Mouse (Mus musculus): ENCODE data around the gene Col16a1. TPM values are rescaled to one million over a fixed set of nuclear protein-coding genes. Genes with fewer than 3 reads are reported as not detected.

Col16a1 gene
- polyA plus RNA-seq, 1 experiment from 2014 or later = 47.7 TPM

GRCm38 (mm10) chr4:130128907-130129306 is 81.3 kb downstream of the Col16a1 start:
- Histone ChIP-seq H3K9ac (ENCODE audit: low read length) (no peak overlapping the region), H3K27ac (replicated peaks) (no peak overlapping the region), H3K4me3 (ENCODE audit: low read depth, low read length) (no peak overlapping the region), H3K36me3 (ENCODE audit: control insufficient read depth, insufficient read depth, low read length) (peaks cover 24% of the 10 kb centered on the region; the same call in 1 of the 2 replicates), H3K27me3 (ENCODE audit: control insufficient read depth, insufficient read depth, low read length) (no peaks in the 10 kb centered on the region), H3K4me1 (replicated peaks; ENCODE audit: control insufficient read depth, insufficient read depth) (no peaks in the 10 kb centered on the region), H3K4me2 (replicated peaks; ENCODE audit: low read depth) (no peak overlapping the region), H3K9me3 (ENCODE audit: control insufficient read depth, low read length) (no peaks in the 10 kb centered on the region)
- ATAC-seq (ENCODE audit: low FRiP score, low TSS enrichment) (no peak), DNase-seq (ENCODE audit: low spot score) (no peak)
- no peak for TF ChIP-seq EP300 (optimal IDR thresholded peaks at IDR 0.05)
- no peak for TF ChIP-seq CTCF (IDR thresholded peaks at IDR 0.05; ENCODE audit: low read depth)
- 72% methylated on average over 5 of the region's 5 CpGs for WGBS

- no peak overlapping the region for H3K4me2 ChIP-seq (replicated peaks; ENCODE audit: low read depth)
- no peak overlapping the region for H3K4me3 ChIP-seq (ENCODE audit: low read depth, low read length)
- H3K4me1 ChIP-seq (replicated peaks; ENCODE audit: control insufficient read depth, insufficient read depth) = no peaks in the 10 kb centered on the region
- H3K27me3 ChIP-seq (ENCODE audit: control insufficient read depth, insufficient read depth, low read length) = no peaks in the 10 kb centered on the region
- TF ChIP-seq EP300 (optimal IDR thresholded peaks at IDR 0.05) = no peak
- no peak for TF ChIP-seq CTCF (IDR thresholded peaks at IDR 0.05; ENCODE audit: low read depth)
- peak overlapping the region; percentile 41 for H3K27ac ChIP-seq (replicated peaks)
- H3K36me3 ChIP-seq (ENCODE audit: control insufficient read depth, insufficient read depth, low read length) = peaks cover 17% of the 10 kb centered on the region; the same call in 1 of the 2 replicates
- no peak for ATAC-seq (ENCODE audit: low FRiP score, low TSS enrichment)
- H3K9ac ChIP-seq (ENCODE audit: low read length) = no peak overlapping the region
- no peak for DNase-seq (ENCODE audit: low spot score)
- H3K9me3 ChIP-seq (ENCODE audit: control insufficient read depth, low read length) = no peaks in the 10 kb centered on the region
- WGBS = 81% methylated on average over 10 of the region's 10 CpGs
Measured at GRCm38 (mm10) chr4:130130082-130130481, 82.4 kb downstream of the Col16a1 start.

- H3K27ac ChIP-seq (replicated peaks) = peak overlapping the region; percentile 41
- H3K9me3 ChIP-seq (ENCODE audit: control insufficient read depth, low read length) = no peaks in the 10 kb centered on the region
- no peak for TF ChIP-seq EP300 (optimal IDR thresholded peaks at IDR 0.05)
- TF ChIP-seq CTCF (IDR thresholded peaks at IDR 0.05; ENCODE audit: low read depth) = no peak
- no peak overlapping the region for H3K4me3 ChIP-seq (ENCODE audit: low read depth, low read length)
- H3K4me2 ChIP-seq (replicated peaks; ENCODE audit: low read depth) = no peak overlapping the region
- 52% methylated on average over 13 of the region's 13 CpGs for WGBS
- peaks cover 14% of the 10 kb centered on the region; the same call in 1 of the 2 replicates for H3K36me3 ChIP-seq (ENCODE audit: control insufficient read depth, insufficient read depth, low read length)
- H3K9ac ChIP-seq (ENCODE audit: low read length) = no peak overlapping the region
- DNase-seq (ENCODE audit: low spot score) (peak; percentile 88), ATAC-seq (ENCODE audit: low FRiP score, low TSS enrichment) (peak; percentile 86)
- H3K4me1 ChIP-seq (replicated peaks; ENCODE audit: control insufficient read depth, insufficient read depth) = no peaks in the 10 kb centered on the region
- no peaks in the 10 kb centered on the region for H3K27me3 ChIP-seq (ENCODE audit: control insufficient read depth, insufficient read depth, low read length)
Measured at GRCm38 (mm10) chr4:130130641-130131350, 83.2 kb downstream of the Col16a1 start.

GRCm38 (mm10) chr4:130131448-130132105 is 83.9 kb downstream of the Col16a1 start:
- H3K27ac ChIP-seq (replicated peaks) = 0 out of 2 replicates have a peak overlapping the region, but pooled peaks have one; percentile 45
- no peaks in the 10 kb centered on the region for H3K27me3 ChIP-seq (ENCODE audit: control insufficient read depth, insufficient read depth, low read length)
- no peak overlapping the region for H3K9ac ChIP-seq (ENCODE audit: low read length)
- H3K4me2 ChIP-seq (replicated peaks; ENCODE audit: low read depth) = no peak overlapping the region
- no peak overlapping the region for H3K4me3 ChIP-seq (ENCODE audit: low read depth, low read length)
- H3K9me3 ChIP-seq (ENCODE audit: control insufficient read depth, low read length) = no peaks in the 10 kb centered on the region
- 0 out of 2 replicates have a peak, but pooled peaks cover 7% of the 10 kb centered on the region for H3K36me3 ChIP-seq (ENCODE audit: control insufficient read depth, insufficient read depth, low read length)
- DNase-seq (ENCODE audit: low spot score) (no peak), ATAC-seq (ENCODE audit: low FRiP score, low TSS enrichment) (no peak; the same call in 1 of the 2 replicates)
- WGBS = 89% methylated on average over 7 of the region's 7 CpGs
- no peaks in the 10 kb centered on the region for H3K4me1 ChIP-seq (replicated peaks; ENCODE audit: control insufficient read depth, insufficient read depth)
- no peak for TF ChIP-seq CTCF (IDR thresholded peaks at IDR 0.05; ENCODE audit: low read depth)
- no peak for TF ChIP-seq EP300 (optimal IDR thresholded peaks at IDR 0.05)

GRCm38 (mm10) chr4:130133399-130133798 is 85.8 kb downstream of the Col16a1 start:
- Histone ChIP-seq H3K9me3 (ENCODE audit: control insufficient read depth, low read length) (no peaks in the 10 kb centered on the region), H3K27me3 (ENCODE audit: control insufficient read depth, insufficient read depth, low read length) (no peaks in the 10 kb centered on the region), H3K36me3 (ENCODE audit: control insufficient read depth, insufficient read depth, low read length) (no peaks in the 10 kb centered on the region), H3K4me2 (replicated peaks; ENCODE audit: low read depth) (no peak overlapping the region), H3K4me3 (ENCODE audit: low read depth, low read length) (no peak overlapping the region), H3K4me1 (replicated peaks; ENCODE audit: control insufficient read depth, insufficient read depth) (no peaks in the 10 kb centered on the region), H3K27ac (replicated peaks) (no peak overlapping the region), H3K9ac (ENCODE audit: low read length) (no peak overlapping the region)
- no peak for DNase-seq (ENCODE audit: low spot score)
- ATAC-seq (ENCODE audit: low FRiP score, low TSS enrichment) = no peak
- 49% methylated on average over 6 of the region's 6 CpGs for WGBS
- TF ChIP-seq CTCF (IDR thresholded peaks at IDR 0.05; ENCODE audit: low read depth) (no peak), EP300 (optimal IDR thresholded peaks at IDR 0.05) (no peak)

Measured in stomach, postnatal 0 days (tissue).